Mouse (Mus musculus) MEL (cell line): ENCODE results near the gene Bmp7. TPM values are rescaled to one million over a fixed set of nuclear protein-coding genes. Genes with fewer than 3 reads are reported as not detected.

Source experiments
- DNase-seq: peaks from one replicate; pipeline ENCODE4 v3.0.0; 2011; ENCODE audit warnings: low read depth, low spot score
- H3K27ac ChIP-seq: 2 replicates; pipeline ENCODE4 v1.5.1; 2012; ENCODE audit warnings: low read depth, mild to moderate bottlenecking, control low read depth, low read length, moderate library complexity; ENCODE audit not compliant: control insufficient read depth
- H3K27me3 ChIP-seq, 2 experiments: fragments of 150-350 bp in 1 of 2; sonication (generic) in 1 of 2; 2 replicates each; pipeline ENCODE4 v1.6.1; 2012; ENCODE audit warnings: low read length in 2 of 2, mild to moderate bottlenecking in 2 of 2, improper control_type of control experiment in 1 of 2, moderate library complexity in 1 of 2; ENCODE audit not compliant: insufficient read depth in 2 of 2, control insufficient read depth in 1 of 2
- H3K36me3 ChIP-seq, 2 experiments: 2 replicates each; pipeline ENCODE4 v1.6.1; 2012 to 2014; ENCODE audit warnings: low read length in 2 of 2, improper control_type of control experiment in 1 of 2, inconsistent platforms in 1 of 2, mild to moderate bottlenecking in 1 of 2; ENCODE audit not compliant: insufficient read depth in 2 of 2, control insufficient read depth in 1 of 2
- H3K4me1 ChIP-seq, 2 experiments: fragments of 150-350 bp in 1 of 2; sonication (generic) in 1 of 2; 2 replicates each; pipeline ENCODE4 v1.6.1; 2012; ENCODE audit warnings: low read length in 2 of 2, improper control_type of control experiment in 1 of 2, mild to moderate bottlenecking in 1 of 2; ENCODE audit not compliant: insufficient read depth in 2 of 2, control insufficient read depth in 1 of 2
- H3K4me3 ChIP-seq, 2 experiments: fragments of 150-350 bp in 1 of 2; sonication (generic) in 1 of 2; 2 replicates each; pipeline ENCODE4 v1.5.1; 2012; ENCODE audit warnings: low read depth in 2 of 2, low read length in 2 of 2, mild to moderate bottlenecking in 2 of 2, moderate library complexity in 2 of 2, control low read depth in 1 of 2, improper control_type of control experiment in 1 of 2; ENCODE audit not compliant: control insufficient read depth in 1 of 2, insufficient read depth in 1 of 2
- H3K79me2 ChIP-seq: 2 replicates; pipeline ENCODE4 v1.6.1; 2012; ENCODE audit warnings: mild to moderate bottlenecking, low read length, moderate library complexity; ENCODE audit not compliant: control insufficient read depth, poor library complexity, insufficient read depth
- H3K9ac ChIP-seq: 2 replicates; pipeline ENCODE4 v1.6.1; 2012; ENCODE audit warnings: low read depth, mild to moderate bottlenecking, control low read depth, low read length, moderate library complexity; ENCODE audit not compliant: control insufficient read depth, poor library complexity, severe bottlenecking
- H3K9me3 ChIP-seq: fragments of 150-350 bp; sonication (generic); replicated peaks from 2 replicates; pipeline ENCODE4 v1.6.1; 2012; ENCODE audit warnings: mild to moderate bottlenecking, low read length, improper control_type of control experiment, moderate library complexity; ENCODE audit not compliant: insufficient read depth
- CHD2 ChIP-seq: IDR thresholded peaks from 2 replicates; pipeline ENCODE4 v1.6.1; 2011; ENCODE audit warnings: low read length, improper control_type of control experiment
- CTCF ChIP-seq, 3 experiments: IDR thresholded peaks in 2 of 3; conservative IDR thresholded peaks in 1 of 3; 2 replicates each; pipeline ENCODE4 v1.5.1; 2011 to 2012; ENCODE audit warnings: low read length in 3 of 3, low read depth in 2 of 3, mild to moderate bottlenecking in 2 of 3, improper control_type of control experiment in 1 of 3, inconsistent platforms in 1 of 3, mixed read lengths in 1 of 3, moderate library complexity in 1 of 3; ENCODE audit not compliant: control insufficient read depth in 1 of 3, insufficient read depth in 1 of 3, poor library complexity in 1 of 3, severe bottlenecking in 1 of 3
- ETS1 ChIP-seq: IDR thresholded peaks from 2 replicates; pipeline ENCODE4 v1.6.1; 2012; ENCODE audit warnings: low read depth, mild to moderate bottlenecking, inconsistent platforms, low read length, improper control_type of control experiment, moderate library complexity
- GABPA ChIP-seq: IDR thresholded peaks from 2 replicates; pipeline ENCODE4 v1.6.1; 2012; ENCODE audit warnings: low read depth, mild to moderate bottlenecking, inconsistent platforms, low read length, improper control_type of control experiment, moderate library complexity
- GATA1 ChIP-seq: IDR thresholded peaks from 2 replicates; pipeline ENCODE4 v1.6.1; 2011; ENCODE audit warnings: low read depth, low read length, improper control_type of control experiment
- HCFC1 ChIP-seq: IDR thresholded peaks from 2 replicates; pipeline ENCODE4 v1.6.1; 2012; ENCODE audit warnings: low read depth, mild to moderate bottlenecking, inconsistent platforms, low read length, improper control_type of control experiment, moderate library complexity
- KAT2A ChIP-seq: conservative IDR thresholded peaks from 2 replicates; pipeline ENCODE4 v1.6.1; 2012; ENCODE audit warnings: low read depth, low read length, improper control_type of control experiment, inconsistent platforms
- MAFK ChIP-seq: IDR thresholded peaks from 2 replicates; pipeline ENCODE4 v1.6.1; 2011; ENCODE audit warnings: low read depth, mild to moderate bottlenecking, low read length, improper control_type of control experiment, borderline replicate concordance
- MAX ChIP-seq: IDR thresholded peaks from 2 replicates; pipeline ENCODE4 v1.6.1; 2011; ENCODE audit warnings: low read length, improper control_type of control experiment
- MXI1 ChIP-seq: IDR thresholded peaks from 2 replicates; pipeline ENCODE4 v1.6.1; 2011; ENCODE audit warnings: mild to moderate bottlenecking, low read depth, low read length, improper control_type of control experiment
- MYB ChIP-seq: IDR thresholded peaks from 2 replicates; pipeline ENCODE4 v1.6.1; 2011; ENCODE audit warnings: mild to moderate bottlenecking, low read depth, low read length, improper control_type of control experiment
- MYC ChIP-seq: IDR thresholded peaks from 2 replicates; pipeline ENCODE4 v1.6.1; 2011; ENCODE audit warnings: low read depth, mild to moderate bottlenecking, low read length, improper control_type of control experiment, moderate library complexity
- NELFE ChIP-seq: IDR thresholded peaks from 2 replicates; pipeline ENCODE4 v1.6.1; 2011; ENCODE audit warnings: low read depth, low read length, improper control_type of control experiment
- NRF1 ChIP-seq: IDR thresholded peaks from 2 replicates; pipeline ENCODE4 v1.6.1; 2014; ENCODE audit warnings: low read depth, mild to moderate bottlenecking, inconsistent platforms, low read length, improper control_type of control experiment, moderate library complexity; ENCODE audit not compliant: poor library complexity, insufficient read depth, severe bottlenecking
- POLR2A ChIP-seq, 2 experiments: IDR thresholded peaks; 2 replicates each; pipeline ENCODE4 v1.6.1; 2011 to 2012; ENCODE audit warnings: low read length in 2 of 2, mild to moderate bottlenecking in 2 of 2, control low read depth in 1 of 2, improper control_type of control experiment in 1 of 2, low read depth in 1 of 2, moderate library complexity in 1 of 2; ENCODE audit not compliant: control insufficient read depth in 1 of 2, insufficient read depth in 1 of 2, poor library complexity in 1 of 2
- POLR2AphosphoS2 ChIP-seq: IDR thresholded peaks from 2 replicates; pipeline ENCODE4 v1.6.1; 2011; ENCODE audit warnings: low read length, improper control_type of control experiment
- RCOR1 ChIP-seq: IDR thresholded peaks from 2 replicates; pipeline ENCODE4 v1.6.1; 2012; ENCODE audit warnings: low read depth, mild to moderate bottlenecking, inconsistent platforms, low read length, improper control_type of control experiment
- SMC3 ChIP-seq: IDR thresholded peaks from 2 replicates; pipeline ENCODE4 v1.6.1; 2011; ENCODE audit warnings: low read depth, low read length, improper control_type of control experiment
- TAL1 ChIP-seq: IDR thresholded peaks from 2 replicates; pipeline ENCODE4 v1.6.1; 2012; ENCODE audit warnings: mild to moderate bottlenecking, inconsistent platforms, low read length, moderate library complexity, mixed read lengths
- TCF12 ChIP-seq: IDR thresholded peaks from 2 replicates; pipeline ENCODE4 v1.6.1; 2014; ENCODE audit warnings: low read depth, mild to moderate bottlenecking, inconsistent platforms, low read length, improper control_type of control experiment, moderate library complexity
- ZKSCAN1 ChIP-seq: IDR thresholded peaks from 2 replicates; pipeline ENCODE4 v1.6.1; 2012; ENCODE audit warnings: low read depth, mild to moderate bottlenecking, inconsistent platforms, low read length, improper control_type of control experiment, moderate library complexity
- ZMIZ1 ChIP-seq: IDR thresholded peaks from 2 replicates; pipeline ENCODE4 v1.6.1; 2012; ENCODE audit warnings: low read depth, mild to moderate bottlenecking, inconsistent platforms, low read length, improper control_type of control experiment, moderate library complexity
- ZNF384 ChIP-seq: IDR thresholded peaks from 2 replicates; pipeline ENCODE4 v1.6.1; 2012; ENCODE audit warnings: low read depth, mild to moderate bottlenecking, inconsistent platforms, low read length, improper control_type of control experiment
- polyA plus RNA-seq, 2 experiments: library from polyadenylated mRNA; stranded (reverse) in 1 of 2; unstranded in 1 of 2; fragments of >175 nt in 1 of 2; fragments of >200 nt in 1 of 2; gene quantifications; 2 replicates each; pipeline versions ENCODE4 v1.2.1 to v1.2.4; 2012; ENCODE audit warnings: low replicate concordance in 2 of 2, low read depth in 1 of 2; ENCODE audit not compliant: insufficient read length in 2 of 2, insufficient read depth in 1 of 2, missing spikeins in 1 of 2
- total RNA-seq: library from RNA; depleted of rRNA; stranded (reverse); fragments of 300-350 nt; gene quantifications from 2 replicates; pipeline ENCODE4 v1.2.3, GENCODE M21; 2012

Bmp7 gene
- total and polyA plus RNA-seq, 3 experiments = not detected

DNA sequence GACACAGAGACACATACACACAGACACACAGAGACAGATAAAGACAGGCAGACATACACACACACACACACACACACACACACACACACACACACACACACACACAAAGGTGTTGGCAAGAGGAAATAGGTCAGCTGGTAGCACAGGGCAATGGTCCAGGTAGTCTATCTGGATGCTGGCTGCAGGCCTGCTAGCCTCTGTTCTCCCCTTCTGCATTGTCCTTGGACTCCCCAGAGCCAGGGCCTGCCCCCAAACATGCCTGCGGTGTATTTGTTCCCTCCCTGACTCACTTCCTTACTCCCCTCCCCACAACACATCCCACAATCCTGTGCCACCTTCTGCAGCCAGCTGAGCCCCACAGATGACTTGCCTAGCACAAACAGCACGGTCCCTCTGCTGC, 86.0 kb downstream of the Bmp7 start:
- no peaks in the 10 kb centered on the region for H3K79me2 ChIP-seq
- TF ChIP-seq SMC3 (no peak), ZKSCAN1 (no peak), ETS1 (no peak), POLR2A (IDR thresholded peaks at IDR 0.05; ENCODE audit: control insufficient read depth in 1 of 2, insufficient read depth in 1 of 2, low read depth in 1 of 2, low read length in 2 of 2, poor library complexity in 1 of 2) (no peak), MAX (no peak), TCF12 (no peak), KAT2A (no peak), GABPA (no peak)
- TF ChIP-seq, all 39 proteins: peak for 0
- no peak overlapping the region for H3K9ac ChIP-seq
- no peaks in the 10 kb centered on the region for H3K36me3 ChIP-seq
- no peak overlapping the region for H3K27ac ChIP-seq
- H3K4me1 ChIP-seq = no peaks in the 10 kb centered on the region
- H3K27me3 ChIP-seq = no peaks in the 10 kb centered on the region
- H3K4me3 ChIP-seq = no peak overlapping the region
- no peak for DNase-seq
- H3K9me3 ChIP-seq = no peaks in the 10 kb centered on the region

DNA sequence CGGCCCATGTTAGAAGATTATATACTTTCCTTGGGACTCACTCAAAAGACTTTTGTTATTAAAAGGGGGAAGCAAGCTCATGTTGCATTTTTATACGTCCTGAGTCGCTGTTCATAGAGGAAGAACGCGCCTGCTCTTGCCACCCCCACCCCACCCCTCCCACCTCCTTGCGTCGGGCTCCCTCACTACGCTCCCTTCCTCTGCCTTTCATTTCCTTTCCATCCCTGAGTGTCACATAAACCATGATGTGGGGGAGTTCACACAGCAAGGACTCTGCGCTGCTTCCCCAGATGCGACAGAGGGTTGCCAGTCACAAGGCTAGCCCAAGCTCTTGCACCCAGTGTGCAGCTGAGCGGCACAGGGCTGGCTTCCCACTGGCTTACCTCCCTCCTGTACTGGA, 88.3 kb downstream of the Bmp7 start:
- Histone ChIP-seq H3K79me2 (no peaks in the 10 kb centered on the region), H3K4me3 (no peak overlapping the region), H3K9me3 (no peaks in the 10 kb centered on the region), H3K27ac (no peak overlapping the region), H3K27me3 (no peaks in the 10 kb centered on the region), H3K4me1 (no peaks in the 10 kb centered on the region), H3K9ac (no peak overlapping the region), H3K36me3 (no peaks in the 10 kb centered on the region)
- no peak for DNase-seq
- TF ChIP-seq NRF1 (no peak), NELFE (no peak), CHD2 (no peak), MYB (no peak), MAFK (no peak), CTCF (IDR thresholded peaks at IDR 0.05 in 2 of 3, conservative IDR thresholded peaks at IDR 0.05 in 1 of 3; ENCODE audit: control insufficient read depth in 1 of 3, insufficient read depth in 1 of 3, low read depth in 2 of 3, low read length in 3 of 3, poor library complexity in 1 of 3, severe bottlenecking in 1 of 3) (no peak), MXI1 (no peak), RCOR1 (no peak), ZNF384 (no peak), MYC (no peak), ZMIZ1 (no peak), ETS1 (no peak), HCFC1 (no peak), TAL1 (no peak), POLR2AphosphoS2 (no peak), SMC3 (no peak), GATA1 (no peak)
